Mouse (Mus musculus) forebrain, embryonic 13.5 days (tissue): ENCODE measurements around the gene Rab6b. TPM values are rescaled to one million over a fixed set of nuclear protein-coding genes. Genes with fewer than 3 reads are reported as not detected.
A peak's percentile ranks its signal among the peaks of the same experiment; 100 is the strongest.

Experiments used
- ATAC-seq: fragments of 200-750 bp; cut with Nextera tagmentation; 2 replicates; pipeline ENCODE4 v1.8.0; 2017
- H3K27ac ChIP-seq: fragments of 300-500 bp; sonication (generic); 2 replicates; pipeline ENCODE4 v1.5.1; 2015; ENCODE audit warnings: inconsistent platforms, mild to moderate bottlenecking, moderate library complexity
- H3K27me3 ChIP-seq: fragments of 300-500 bp; sonication (generic); 2 replicates; pipeline ENCODE4 v1.6.1; 2015; ENCODE audit warnings: mild to moderate bottlenecking, inconsistent platforms
- H3K36me3 ChIP-seq: fragments of 300-500 bp; sonication (generic); 2 replicates; pipeline ENCODE4 v1.6.1; 2015; ENCODE audit warnings: mild to moderate bottlenecking, inconsistent platforms; ENCODE audit not compliant: poor library complexity, severe bottlenecking
- H3K4me1 ChIP-seq: fragments of 300-500 bp; sonication (generic); 2 replicates; pipeline ENCODE4 v1.6.1; 2015; ENCODE audit warnings: inconsistent platforms
- H3K4me2 ChIP-seq: fragments of 300-500 bp; sonication (generic); 2 replicates; pipeline ENCODE4 v1.6.1; 2015; ENCODE audit warnings: inconsistent platforms, mild to moderate bottlenecking, moderate library complexity
- H3K4me3 ChIP-seq: fragments of 300-500 bp; sonication (generic); 2 replicates; pipeline ENCODE4 v1.5.1; 2015; ENCODE audit warnings: mild to moderate bottlenecking, inconsistent platforms
- H3K9ac ChIP-seq: fragments of 300-500 bp; sonication (generic); 2 replicates; pipeline ENCODE4 v1.6.1; 2015; ENCODE audit warnings: mild to moderate bottlenecking, inconsistent platforms
- H3K9me3 ChIP-seq: fragments of 300-500 bp; sonication (generic); replicated peaks from 2 replicates; pipeline ENCODE4 v1.6.1; 2016; ENCODE audit warnings: inconsistent platforms
- WGBS: fragments of 180-500 bp; shearing (Covaris S2); methylation state at CpG from one replicate; pipeline ENCODE4 v1.1.7; 2015; 5-methylcytosine and 5-hydroxymethylcytosine counted together
- polyA plus RNA-seq: library from polyadenylated mRNA; unstranded; fragments of >200 nt; fragmentation: Nextera tagmentation; extraction: Ambion mirVana; gene quantifications from 2 replicates; pipeline ENCODE4 v1.2.1, GENCODE M21; 2015

Gene Rab6b
- 38.5 TPM in 2 replicates for polyA plus RNA-seq

DNA sequence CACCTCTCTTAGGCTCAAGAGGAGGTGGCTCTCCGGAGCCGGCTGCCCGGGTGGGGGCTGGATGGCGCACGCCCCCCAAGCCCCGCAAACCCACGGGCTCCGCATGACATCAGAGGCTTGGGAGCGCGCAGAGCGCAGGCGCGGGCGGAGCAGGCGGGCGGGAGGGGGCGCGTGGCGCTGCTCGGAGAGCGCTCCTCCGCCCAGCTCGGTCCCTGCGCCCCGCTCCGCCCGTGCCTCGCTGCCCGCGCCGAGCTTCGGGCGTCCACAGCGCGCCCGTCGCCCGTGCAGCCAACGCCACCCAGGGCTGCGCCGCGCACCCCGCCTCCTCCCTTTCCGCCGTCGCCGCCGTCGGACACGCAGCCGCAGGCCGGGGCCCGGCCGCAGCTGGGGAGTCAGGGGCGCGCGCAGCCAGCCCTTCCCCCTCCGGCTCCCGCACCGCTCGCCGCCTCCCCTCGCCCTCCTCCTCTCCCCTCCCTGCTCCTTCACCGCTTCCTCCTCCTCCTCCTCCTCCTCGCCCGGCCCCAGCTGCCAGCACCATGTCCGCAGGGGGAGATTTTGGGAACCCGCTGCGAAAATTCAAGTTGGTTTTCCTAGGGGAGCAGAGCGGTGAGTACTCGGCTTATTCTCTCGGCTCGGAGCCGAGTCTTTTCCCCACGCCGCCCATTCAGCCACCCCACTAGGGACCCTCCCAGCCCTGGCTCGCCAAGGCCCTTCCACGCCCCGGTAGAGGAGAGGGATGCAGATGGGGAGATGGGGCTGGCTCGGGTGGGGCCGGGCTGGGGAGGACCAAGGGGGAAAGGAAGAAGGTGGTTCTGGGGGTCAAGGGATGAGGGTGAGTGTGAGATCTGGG lies at the start of gene Rab6b:
TSS of gene Rab6b (plus strand) at position 167 of the 850 bp plus-strand sequence.
- peak; percentile 82 for ATAC-seq
- H3K9ac ChIP-seq = peak within 1 kb of the TSS; percentile 88
- H3K36me3 ChIP-seq = peaks cover 10% of the 10 kb centered on the region
- H3K4me1 ChIP-seq = peaks cover 61% of the 10 kb centered on the region
- peaks cover 9% of the 10 kb centered on the region for H3K27me3 ChIP-seq
- no peaks in the 10 kb centered on the region for H3K9me3 ChIP-seq
- WGBS = under 1% methylated on average over 69 of the region's 81 CpGs
- H3K4me2 ChIP-seq = peak within 1 kb of the TSS; percentile 94
- H3K4me3 ChIP-seq = peak within 1 kb of the TSS; percentile 79
- H3K27ac ChIP-seq = peak within 1 kb of the TSS; percentile 92

DNA sequence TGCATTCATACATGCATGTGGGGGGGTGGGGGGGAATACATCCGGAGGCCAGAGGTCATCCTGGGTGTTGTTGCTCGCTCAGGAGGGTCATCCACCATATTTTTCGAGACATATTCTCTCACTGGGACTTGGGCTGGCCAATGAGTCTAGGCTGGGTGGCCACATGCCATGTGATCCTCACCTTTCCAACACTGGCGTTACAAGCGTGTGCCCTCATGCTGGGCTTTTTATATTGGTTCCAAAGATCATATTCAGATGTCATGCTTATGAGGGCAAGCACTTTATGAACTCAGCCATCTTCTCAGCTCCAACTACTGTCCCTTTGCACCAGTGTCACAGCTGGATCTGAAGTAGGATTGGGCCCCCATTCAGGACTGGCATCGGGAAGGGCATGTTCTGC lies 48.0 kb upstream of the Rab6b start:
- Histone ChIP-seq H3K4me2 (no peak overlapping the region), H3K9me3 (no peaks in the 10 kb centered on the region), H3K27ac (no peak overlapping the region), H3K9ac (no peak overlapping the region), H3K27me3 (no peaks in the 10 kb centered on the region), H3K4me1 (0 out of 2 replicates have a peak, but pooled peaks cover 9% of the 10 kb centered on the region), H3K4me3 (no peak overlapping the region), H3K36me3 (no peaks in the 10 kb centered on the region)
- no peak for ATAC-seq
- WGBS = 95% methylated on average over 6 of the region's 6 CpGs

DNA sequence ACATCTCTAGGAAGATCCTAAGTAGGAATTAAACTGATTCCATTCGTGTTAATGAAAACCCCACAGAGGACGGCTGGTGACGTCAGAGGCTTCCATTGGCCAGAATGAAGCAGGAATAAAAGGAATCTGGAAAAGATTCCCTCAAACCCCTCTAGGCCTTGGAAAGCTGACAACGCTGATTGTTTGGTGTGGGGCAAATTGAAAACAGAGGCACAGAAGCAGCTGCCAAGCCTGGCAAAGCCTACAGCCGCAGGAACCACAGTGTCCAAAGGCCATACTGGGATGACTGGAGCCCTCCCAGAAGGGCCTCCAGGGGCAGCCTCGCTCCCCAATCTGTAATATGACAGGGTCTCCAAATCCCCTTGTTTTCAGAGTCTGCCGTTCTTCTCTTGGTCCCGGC lies 44.7 kb upstream of the Rab6b start:
- Histone ChIP-seq H3K4me3 (no peak overlapping the region), H3K27ac (no peak overlapping the region)
- ATAC-seq = 0 out of 2 replicates have a peak, but pooled peaks have one; percentile 27

DNA sequence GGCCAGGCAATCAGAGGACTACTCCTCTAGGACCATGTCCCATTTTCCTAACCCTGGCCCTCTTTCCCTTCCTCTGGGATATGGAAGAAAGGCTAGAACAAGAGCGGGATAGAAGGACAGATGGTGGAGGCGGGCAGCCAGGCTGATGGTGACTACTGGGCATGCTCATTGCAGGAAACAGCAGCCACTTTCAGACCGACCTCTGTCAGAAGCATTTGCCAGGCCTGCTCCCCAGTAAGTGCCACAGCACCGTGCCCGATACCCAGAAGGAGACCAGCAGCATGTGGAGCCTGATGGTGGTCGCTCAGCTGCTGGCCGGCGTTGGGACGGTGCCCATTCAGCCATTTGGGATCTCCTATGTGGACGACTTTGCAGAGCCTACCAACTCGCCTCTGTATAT lies 43.9 kb upstream of the Rab6b start:
- 0 out of 2 replicates have a peak, but pooled peaks cover 9% of the 10 kb centered on the region for H3K4me1 ChIP-seq
- no peaks in the 10 kb centered on the region for H3K9me3 ChIP-seq
- H3K27ac ChIP-seq = no peak overlapping the region
- no peak overlapping the region for H3K4me2 ChIP-seq
- no peak overlapping the region for H3K4me3 ChIP-seq
- H3K9ac ChIP-seq = no peak overlapping the region
- WGBS = 90% methylated on average over 11 of the region's 11 CpGs
- ATAC-seq = no peak
- no peaks in the 10 kb centered on the region for H3K27me3 ChIP-seq
- H3K36me3 ChIP-seq = no peaks in the 10 kb centered on the region

More for the DNA sequence above, 44.7 kb upstream of the Rab6b start:
- Histone ChIP-seq H3K27me3 (no peaks in the 10 kb centered on the region), H3K36me3 (no peaks in the 10 kb centered on the region), H3K9ac (no peak overlapping the region), H3K4me1 (0 out of 2 replicates have a peak, but pooled peaks cover 9% of the 10 kb centered on the region), H3K4me2 (no peak overlapping the region), H3K9me3 (no peaks in the 10 kb centered on the region)
- 69% methylated on average over 8 of the region's 8 CpGs for WGBS

DNA sequence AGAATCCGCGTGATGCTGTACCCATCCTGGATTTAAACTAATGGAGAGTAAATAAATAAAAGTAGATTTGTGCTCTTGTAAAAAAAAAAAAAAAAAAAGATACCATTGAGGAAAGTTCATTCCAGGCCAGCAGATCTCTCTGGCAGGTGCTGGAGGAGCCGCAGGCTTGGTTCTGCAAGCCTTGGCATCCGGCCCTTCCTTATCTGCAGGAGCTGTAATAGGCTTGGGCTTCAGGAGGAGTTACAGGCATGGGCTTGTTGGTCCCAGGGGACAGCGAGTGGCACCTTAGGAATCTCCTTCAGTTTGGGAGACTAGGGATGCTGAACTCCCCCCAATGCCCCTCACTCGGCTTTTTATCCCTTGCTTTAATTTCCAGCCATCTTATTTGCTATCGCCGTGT lies 42.8 kb upstream of the Rab6b start:
- WGBS = 96% methylated on average over 8 of the region's 8 CpGs
- H3K36me3 ChIP-seq = no peaks in the 10 kb centered on the region

DNA sequence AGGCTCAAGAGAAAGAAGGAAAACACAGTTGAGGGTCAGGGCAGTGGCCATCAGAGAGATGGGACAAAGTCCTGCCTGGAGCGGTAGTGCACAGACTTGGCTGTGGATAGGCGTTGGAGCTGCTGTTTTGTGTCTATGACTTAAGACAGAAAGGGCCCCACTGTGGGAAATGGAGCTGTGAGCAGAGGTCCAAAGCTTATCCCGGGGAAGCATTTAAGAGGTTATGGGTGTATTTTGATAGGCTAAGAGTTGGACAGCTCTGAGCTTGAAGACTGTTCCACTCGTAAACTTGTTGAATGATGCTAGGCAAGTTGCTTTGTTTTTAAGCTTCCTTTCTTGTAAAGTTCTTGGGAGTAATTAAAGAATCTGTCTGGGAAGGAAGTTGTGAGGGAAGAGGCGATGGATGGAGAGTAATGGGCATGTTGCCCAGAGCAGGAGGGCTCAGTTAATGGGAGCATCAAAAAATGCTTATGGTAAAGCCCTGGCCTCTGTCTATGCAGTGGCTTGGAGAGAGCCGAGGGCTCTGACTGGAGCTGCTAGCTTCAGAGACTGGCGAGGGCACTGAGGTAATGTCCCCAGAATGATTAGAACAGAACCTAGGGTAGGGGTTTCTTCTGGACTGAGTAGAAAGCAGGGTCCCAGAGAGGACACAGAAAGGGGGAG lies 39.9 kb upstream of the Rab6b start:
- ATAC-seq = no peak

More for the DNA sequence above, 42.8 kb upstream of the Rab6b start:
- Histone ChIP-seq H3K4me1 (0 out of 2 replicates have a peak, but pooled peaks cover 9% of the 10 kb centered on the region), H3K9me3 (no peaks in the 10 kb centered on the region), H3K9ac (no peak overlapping the region), H3K27me3 (no peaks in the 10 kb centered on the region), H3K27ac (no peak overlapping the region), H3K4me2 (no peak overlapping the region), H3K4me3 (no peak overlapping the region)
- ATAC-seq = no peak

DNA sequence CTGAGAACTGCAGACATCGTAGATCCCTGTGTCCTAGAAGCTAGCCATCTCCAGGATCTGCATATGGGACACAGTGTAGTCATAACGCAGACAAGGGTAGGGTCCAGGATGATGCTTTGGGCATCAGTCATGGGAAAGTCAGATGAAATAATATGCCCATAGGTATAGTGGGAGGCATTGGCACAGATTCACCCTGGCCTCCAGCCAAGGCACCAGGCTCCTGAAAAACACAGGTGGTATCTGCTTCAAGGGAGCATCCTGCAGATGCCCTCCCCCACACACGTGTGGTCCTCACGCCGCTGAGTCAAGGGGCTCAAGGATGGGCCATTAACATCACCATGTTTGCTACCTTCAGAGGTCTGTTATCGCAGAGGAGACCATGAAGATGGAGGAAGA lies 39.4 kb upstream of the Rab6b start:
- Histone ChIP-seq H3K27me3 (no peaks in the 10 kb centered on the region), H3K4me3 (no peak overlapping the region), H3K9ac (no peak overlapping the region), H3K27ac (no peak overlapping the region), H3K36me3 (no peaks in the 10 kb centered on the region), H3K4me2 (no peak overlapping the region), H3K9me3 (no peaks in the 10 kb centered on the region), H3K4me1 (0 out of 2 replicates have a peak, but pooled peaks cover 1% of the 10 kb centered on the region)
- WGBS = 93% methylated on average over 6 of the region's 6 CpGs
- ATAC-seq = no peak

More for the DNA sequence above, 39.9 kb upstream of the Rab6b start:
- H3K4me3 ChIP-seq = no peak overlapping the region
- H3K4me2 ChIP-seq = no peak overlapping the region
- 82% methylated on average over 7 of the region's 7 CpGs for WGBS
- no peak overlapping the region for H3K9ac ChIP-seq
- H3K27me3 ChIP-seq = no peaks in the 10 kb centered on the region
- 0 out of 2 replicates have a peak, but pooled peaks cover 7% of the 10 kb centered on the region for H3K4me1 ChIP-seq
- H3K27ac ChIP-seq = no peak overlapping the region
- no peaks in the 10 kb centered on the region for H3K36me3 ChIP-seq
- no peaks in the 10 kb centered on the region for H3K9me3 ChIP-seq

DNA sequence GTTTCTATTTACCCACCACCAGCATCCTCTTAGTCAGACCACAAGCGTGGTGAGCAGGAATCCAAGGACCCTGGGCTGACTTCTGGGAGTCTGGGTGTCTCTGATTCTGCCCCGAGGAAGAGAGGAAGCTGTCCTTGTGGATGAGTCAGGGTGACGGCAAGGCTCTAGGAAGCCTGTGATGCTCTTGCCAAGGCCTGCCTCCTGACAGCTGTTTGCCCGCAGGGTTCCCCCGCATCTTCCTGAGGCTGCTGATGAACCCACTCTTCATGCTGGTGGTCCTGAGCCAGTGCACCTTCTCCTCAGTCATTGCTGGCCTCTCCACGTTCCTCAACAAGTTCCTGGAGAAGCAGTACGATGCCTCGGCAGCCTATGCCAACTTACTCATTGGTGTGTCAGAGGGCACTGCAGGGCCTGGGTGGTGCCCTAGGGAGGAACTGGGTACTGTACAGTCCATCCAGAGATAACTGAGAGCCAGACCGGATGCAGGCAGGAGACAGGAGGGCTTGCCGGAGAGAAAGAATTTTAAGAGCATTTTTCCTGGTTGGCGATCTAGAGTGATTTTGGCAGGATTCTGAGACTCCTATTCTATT lies 38.6 kb upstream of the Rab6b start:
- 93% methylated on average over 11 of the region's 11 CpGs for WGBS
- H3K27ac ChIP-seq = no peak overlapping the region

DNA sequence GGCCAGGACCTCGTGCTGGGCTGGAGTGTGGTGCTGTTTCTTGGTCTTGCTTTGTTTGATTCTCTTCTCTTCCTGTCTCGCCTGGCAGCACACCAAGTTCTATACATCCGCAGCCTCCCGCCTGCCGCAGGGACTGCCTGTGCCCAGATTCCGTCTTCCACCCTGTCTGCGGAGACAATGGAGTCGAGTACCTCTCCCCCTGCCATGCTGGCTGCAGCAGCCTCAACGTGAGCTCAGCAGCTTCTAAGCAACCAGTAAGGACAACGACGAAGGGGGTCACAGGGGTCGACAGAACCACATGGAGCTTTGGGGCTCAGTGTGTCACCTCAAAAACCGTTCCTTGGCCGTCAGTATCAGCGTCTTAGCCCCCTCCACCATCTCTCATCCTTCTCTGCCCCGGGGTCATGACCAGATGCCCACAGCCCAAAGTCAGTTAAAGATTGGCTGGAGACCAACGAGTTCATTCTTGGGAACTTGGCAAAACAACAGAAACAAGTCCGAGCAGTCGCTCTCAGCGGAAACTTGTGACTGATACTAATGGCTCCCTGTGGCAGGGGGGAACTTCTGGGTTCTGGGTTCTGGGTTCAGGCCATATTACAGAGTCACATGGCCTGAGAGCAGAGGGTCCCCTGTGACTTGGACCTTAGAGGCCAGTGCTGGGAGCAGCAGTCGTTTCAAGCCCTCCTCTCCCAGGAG lies 34.6 kb upstream of the Rab6b start:
- Histone ChIP-seq H3K27me3 (no peaks in the 10 kb centered on the region), H3K4me1 (no peaks in the 10 kb centered on the region), H3K9ac (no peak overlapping the region), H3K4me2 (no peak overlapping the region), H3K27ac (no peak overlapping the region), H3K9me3 (no peaks in the 10 kb centered on the region), H3K4me3 (no peak overlapping the region), H3K36me3 (no peaks in the 10 kb centered on the region)
- ATAC-seq = no peak
- WGBS = 82% methylated on average over 21 of the region's 21 CpGs

More for the DNA sequence above, 38.6 kb upstream of the Rab6b start:
- no peak overlapping the region for H3K4me3 ChIP-seq
- H3K9ac ChIP-seq = no peak overlapping the region
- no peak for ATAC-seq
- no peaks in the 10 kb centered on the region for H3K4me1 ChIP-seq
- H3K27me3 ChIP-seq = no peaks in the 10 kb centered on the region
- no peak overlapping the region for H3K4me2 ChIP-seq
- H3K36me3 ChIP-seq = no peaks in the 10 kb centered on the region
- H3K9me3 ChIP-seq = no peaks in the 10 kb centered on the region

DNA sequence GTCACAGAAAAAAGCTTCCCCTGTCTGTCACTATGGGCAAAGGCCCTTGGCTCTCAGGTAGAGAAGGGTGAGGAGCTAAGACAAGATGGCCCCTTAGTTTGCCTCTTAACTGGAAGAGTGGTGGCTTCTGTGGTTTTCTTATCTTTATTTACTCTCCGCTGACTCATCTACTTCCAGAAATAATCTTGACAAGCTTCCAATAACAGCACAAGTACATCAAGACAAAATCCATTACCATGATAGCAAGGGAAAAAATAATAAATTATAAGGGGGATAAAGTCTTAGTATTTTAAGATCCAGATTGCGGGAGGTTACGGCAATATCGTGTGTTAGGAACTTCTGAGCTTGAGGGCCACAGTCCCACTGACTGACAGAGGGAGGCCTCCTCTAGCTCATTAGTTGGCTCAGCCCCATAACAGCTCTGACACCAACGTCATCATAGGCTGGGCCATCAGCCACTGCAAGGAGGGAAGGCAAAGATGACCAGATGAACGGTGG lies 33.3 kb upstream of the Rab6b start:
- H3K9ac ChIP-seq = no peak overlapping the region
- no peak overlapping the region for H3K4me3 ChIP-seq
- no peaks in the 10 kb centered on the region for H3K27me3 ChIP-seq
- WGBS = 93% methylated on average over 6 of the region's 6 CpGs
- H3K9me3 ChIP-seq = no peaks in the 10 kb centered on the region
- no peak for ATAC-seq
- no peaks in the 10 kb centered on the region for H3K4me1 ChIP-seq
- H3K36me3 ChIP-seq = no peaks in the 10 kb centered on the region
- no peak overlapping the region for H3K27ac ChIP-seq
- no peak overlapping the region for H3K4me2 ChIP-seq

DNA sequence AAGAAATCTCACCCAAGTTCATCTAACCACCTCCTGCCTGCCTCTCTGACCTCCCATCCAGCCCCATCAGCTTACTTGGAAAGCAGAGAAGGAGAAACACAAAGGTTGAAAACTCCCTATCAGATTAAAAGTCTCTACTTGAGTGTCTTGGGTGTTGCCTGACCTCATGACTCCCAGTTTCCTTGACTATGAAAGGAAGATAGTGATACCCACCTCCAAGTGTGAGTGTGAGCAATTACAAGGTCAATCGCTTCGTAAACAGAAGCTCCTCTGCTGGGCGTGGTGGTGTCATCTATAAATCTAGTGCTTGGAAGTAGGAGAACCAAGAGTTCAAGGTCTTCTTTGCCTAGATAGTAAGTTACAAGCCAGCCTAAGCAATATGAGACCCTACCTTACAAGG lies 31.4 kb upstream of the Rab6b start:
- no peak overlapping the region for H3K27ac ChIP-seq
- no peaks in the 10 kb centered on the region for H3K27me3 ChIP-seq
- no peak for ATAC-seq
- H3K4me3 ChIP-seq = no peak overlapping the region
- no peak overlapping the region for H3K9ac ChIP-seq
- H3K4me1 ChIP-seq = no peaks in the 10 kb centered on the region
- no peak overlapping the region for H3K4me2 ChIP-seq
- 97% methylated on average over 3 of the region's 3 CpGs for WGBS
- H3K36me3 ChIP-seq = no peaks in the 10 kb centered on the region
- H3K9me3 ChIP-seq = no peaks in the 10 kb centered on the region
